Mouse (Mus musculus): Measurements from ENCODE around the gene Nisch. TPM values are rescaled to one million over a fixed set of nuclear protein-coding genes. Genes with fewer than 3 reads are reported as not detected.

Gene Nisch
- total RNA-seq, 2 experiments from 2014 or later: 258 to 277 TPM

- no peak for DNase-seq (ENCODE audit: low spot score in 2 of 2)
Measured at GRCm38 (mm10) chr14:31132031-31132430, 84.7 kb downstream of the Nisch start.

GRCm38 (mm10) chr14:31131272-31131821 lies 85.4 kb downstream of the Nisch start:
- peak in 1 of 2 experiments; percentile 54 for DNase-seq (ENCODE audit: low spot score in 2 of 2)

DNA sequence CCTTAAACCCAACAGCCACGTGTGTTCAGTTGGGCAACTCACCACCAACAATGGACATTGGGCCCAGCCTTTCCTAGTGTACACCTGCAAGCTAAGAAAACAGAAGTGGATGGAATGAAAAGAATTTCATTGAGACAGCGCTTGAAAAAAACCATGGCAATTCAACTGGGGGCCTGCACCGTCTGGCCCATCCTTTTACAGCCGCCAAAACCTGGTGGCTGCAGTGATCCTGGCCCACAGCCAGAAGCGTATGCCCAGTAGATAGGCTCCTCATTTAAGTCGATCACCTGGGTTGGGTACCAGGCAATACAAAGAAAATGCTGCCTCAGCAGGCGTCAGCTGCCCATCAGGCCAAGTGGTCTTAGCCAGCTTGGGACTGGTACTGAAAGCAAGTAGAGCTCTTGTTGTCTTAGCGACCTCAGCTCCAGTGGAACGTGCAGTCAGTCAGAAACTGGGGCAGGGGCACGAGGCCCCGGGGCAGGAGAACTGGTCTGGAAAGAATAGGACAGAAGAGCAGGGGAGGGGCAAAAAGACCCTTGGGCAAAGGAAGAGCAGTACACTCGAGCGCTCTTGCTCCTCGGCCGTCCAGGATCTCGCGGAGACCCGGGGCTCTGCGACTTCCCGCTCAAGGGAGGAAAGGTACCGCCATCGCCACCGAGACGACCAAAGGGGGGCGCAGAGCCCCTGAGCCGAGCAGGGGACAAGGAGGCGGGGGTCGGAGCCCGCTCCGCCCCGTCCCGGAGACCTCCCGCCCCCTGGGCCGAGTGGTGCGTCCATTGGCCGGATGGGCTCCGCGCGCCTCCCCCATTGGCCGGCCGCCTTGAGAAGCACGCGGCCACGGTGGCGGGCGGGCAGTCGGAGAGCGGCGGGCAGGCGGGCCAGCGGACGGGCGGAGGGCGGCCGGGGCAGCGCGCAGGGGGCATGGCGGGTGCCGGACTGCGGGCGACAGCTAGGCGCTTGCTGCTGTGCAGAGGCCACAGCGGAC lies 86.2 kb downstream of the Nisch start, which contains the start of gene Nt5dc2:
Gene Nt5dc2, plus strand, starts transcription at position 818 of the 985 bp plus-strand sequence.
- DNase-seq (ENCODE audit: low spot score in 2 of 2): peak; percentile 86 to 92

GRCm38 (mm10) chr14:31129326-31130235 lies 87.2 kb downstream of the Nisch start:
- no peak for DNase-seq (ENCODE audit: low spot score in 2 of 2)

- DNase-seq (ENCODE audit: low spot score in 2 of 2): peak; percentile 94 to 97
Measured at GRCm38 (mm10) chr14:31128826-31129219, 87.9 kb downstream of the Nisch start, which contains the start of gene Smim4. TSS of gene Smim4 (minus strand) at chr14:31128956.

DNA sequence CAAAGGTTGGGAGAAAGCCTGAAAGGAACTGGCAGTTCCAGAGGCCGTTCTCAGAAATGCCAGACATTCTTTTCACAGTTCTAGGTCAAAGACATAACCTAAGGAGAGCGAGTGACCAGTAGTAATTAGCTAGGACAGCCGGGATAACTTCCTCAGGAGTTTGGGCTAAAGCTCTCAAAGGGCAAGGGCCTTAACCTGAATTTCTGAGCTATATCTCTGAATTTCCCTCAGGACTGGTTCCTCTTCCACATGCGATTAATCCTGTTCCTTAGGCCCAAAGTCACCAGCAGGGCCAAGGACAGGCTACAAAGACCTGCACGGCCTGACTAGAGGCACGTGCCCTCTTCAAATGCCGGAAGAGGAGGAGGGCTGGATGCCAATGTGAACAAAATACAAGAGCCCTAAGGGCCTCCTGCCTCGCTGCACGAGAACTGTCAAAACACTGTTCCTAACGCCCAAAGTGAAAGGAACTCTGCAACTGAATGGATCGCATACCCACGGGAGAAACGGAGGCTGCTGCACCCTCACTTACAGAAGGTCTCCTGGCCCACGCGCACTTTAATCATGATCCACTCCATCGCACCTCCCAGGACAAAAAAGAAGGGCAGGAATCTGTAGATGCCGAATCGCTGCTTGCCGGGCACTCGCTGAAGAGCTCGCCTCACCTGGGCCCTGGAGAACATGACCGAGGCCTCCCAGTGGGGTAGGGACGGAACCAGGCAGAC lies 88.5 kb downstream of the Nisch start:
- DNase-seq (ENCODE audit: low spot score in 2 of 2): no peak

- no peak for DNase-seq (ENCODE audit: low spot score in 2 of 2)
Measured at GRCm38 (mm10) chr14:31126826-31127225, 89.9 kb downstream of the Nisch start.

DNA sequence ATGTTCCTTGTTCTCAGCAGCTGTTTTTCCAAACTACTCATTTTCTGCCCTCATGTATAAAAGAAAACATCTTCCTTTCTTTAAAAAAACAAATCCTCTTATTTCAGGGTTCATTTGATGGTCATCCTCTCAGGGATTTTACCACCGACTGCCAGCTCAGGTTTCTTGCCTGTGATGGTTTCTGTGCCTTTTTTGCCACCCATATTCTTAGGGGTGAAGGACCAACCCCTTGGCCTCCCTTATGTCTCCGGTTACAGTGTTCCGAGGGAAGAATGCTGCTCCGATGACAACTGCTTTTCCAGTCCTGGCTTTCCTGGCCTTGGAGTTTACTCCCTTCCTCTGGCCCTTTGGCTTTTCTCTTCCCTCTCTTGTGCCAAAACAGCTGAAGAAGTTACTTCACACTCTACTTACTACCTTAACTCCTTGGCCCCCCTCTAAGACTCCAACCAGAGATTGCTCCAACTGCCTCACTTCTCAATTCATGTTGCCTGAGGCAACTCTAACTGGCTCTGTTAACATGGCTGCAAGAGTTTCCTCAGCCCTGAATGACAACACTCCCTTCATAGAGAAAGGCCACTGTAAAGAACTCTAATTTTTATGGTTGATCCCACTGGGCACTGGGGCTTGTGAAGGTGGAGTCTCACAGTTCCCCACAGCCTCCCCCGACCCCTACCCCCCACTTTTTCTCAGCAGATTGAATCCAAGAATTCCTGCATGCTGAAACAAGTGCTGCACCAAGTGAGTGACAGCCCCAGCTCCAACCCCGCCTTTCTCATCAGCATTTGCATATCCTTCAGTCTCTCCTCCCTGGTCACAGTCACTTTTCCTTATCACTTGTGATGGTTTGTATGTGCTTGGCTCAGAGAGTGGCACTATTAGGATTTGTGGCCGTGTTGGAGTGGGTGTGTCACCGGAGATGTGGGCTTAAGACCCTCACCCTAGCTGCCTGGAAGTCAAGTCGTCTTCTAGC lies 91.4 kb downstream of the Nisch start:
- peak in 1 of 2 experiments; percentile 18 for DNase-seq (ENCODE audit: low spot score in 2 of 2)

Other genes starting within 250 kb of the Nisch start
- gene Glt8d1, start 215.5 kb downstream of the Nisch start, total RNA-seq (2021): 10 to 100 TPM; 34.1 to 38.6 TPM
- 100 to 1,000 TPM; 167 to 184 TPM for gene Spcs1, start 215.3 kb downstream of the Nisch start, total RNA-seq (2021)
- 10 to 100 TPM; 94.3 to 94.4 TPM for gene Pbrm1, start 197.8 kb downstream of the Nisch start, total RNA-seq (2021)
- gene Gnl3, start 197.8 kb downstream of the Nisch start, total RNA-seq (2021): 10 to 100 TPM; 46.4 to 60.3 TPM
- gene Smim4, start 88.0 kb downstream of the Nisch start, total RNA-seq (2021): 10 to 100 TPM; 44.1 to 49.5 TPM
- gene Nt5dc2, start 85.9 kb downstream of the Nisch start, total RNA-seq (2021): 10 to 100 TPM; 33.9 to 35.4 TPM
- 100 to 1,000 TPM in 1 of 2 experiments, 10 to 100 TPM in 1; 89.8 to 101 TPM for gene Stab1, start 48.3 kb downstream of the Nisch start, total RNA-seq (2021)
- gene Tnnc1, start 8.6 kb downstream of the Nisch start, total RNA-seq (2021): 100 to 1,000 TPM; 337 to 379 TPM
- 10 to 100 TPM; 11.5 to 11.6 TPM for gene Sema3g, start 914 bp upstream of the Nisch start, total RNA-seq (2021)
- 1 to 10 TPM; 7.3 to 9.4 TPM for gene Phf7, start 34.4 kb upstream of the Nisch start, total RNA-seq (2021)
- 10 to 100 TPM; 49.3 to 53.2 TPM for gene Bap1, start 34.5 kb upstream of the Nisch start, total RNA-seq (2021)
- gene Dnah1, start 107.0 kb upstream of the Nisch start, total RNA-seq (2021): under 1 TPM; 0.70 to 0.81 TPM
- gene Capn7, start 119.7 kb upstream of the Nisch start, total RNA-seq (2021): 10 to 100 TPM; 31.9 to 37.1 TPM
- 10 to 100 TPM; 79.8 to 93.9 TPM for gene Sh3bp5, start 219.1 kb upstream of the Nisch start, total RNA-seq (2021)